Mouse (Mus musculus): Measurements from ENCODE around the gene Vmn2r31. TPM values are rescaled to one million over a fixed set of nuclear protein-coding genes. Genes with fewer than 3 reads are reported as not detected.
"Not testable (repeated sequence)": the region's sequence is repeated elsewhere in the genome, so short reads cannot be mapped to it uniquely, and the experiment has no call there.

Gene Vmn2r31
- not detected in 2 replicates for polyA plus RNA-seq (2012; ENCODE audit: insufficient read depth, insufficient read length, missing spikeins)

- not testable (repeated sequence) for H3K27ac ChIP-seq (replicated peaks; ENCODE audit: low read depth, low read length); H3K4me1 ChIP-seq (ENCODE audit: control insufficient read depth, insufficient read depth, insufficient read length, low read length); H3K4me3 ChIP-seq (ENCODE audit: insufficient read depth, low read depth, low read length)
Measured at GRCm38 (mm10) chr7:7399603-7400002, at the start of gene Vmn2r31. TSS of gene Vmn2r31 (minus strand) at chr7:7399703.

DNA sequence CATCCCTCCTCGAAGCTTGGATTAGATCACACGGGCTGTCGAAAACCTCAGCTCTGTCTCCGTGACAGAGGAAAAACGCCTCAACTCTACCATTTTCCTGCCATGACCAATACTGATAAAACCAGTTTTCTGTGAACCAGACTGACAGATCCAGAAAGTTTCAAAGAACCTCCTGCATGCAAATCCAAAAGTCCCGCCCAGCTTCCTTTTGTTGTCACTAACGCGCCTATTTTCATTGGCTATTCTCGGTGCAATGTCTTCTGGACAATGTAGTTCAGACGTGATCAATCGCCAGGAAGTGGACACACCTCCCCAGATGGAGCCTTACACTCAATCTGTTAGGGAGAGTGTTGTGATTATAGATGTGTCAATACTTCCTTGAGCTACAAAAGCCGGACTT, 25.1 kb downstream of the Vmn2r31 start, which contains the start of gene Gm45783:
Gene Gm45783 (minus strand): TSS at position 143 of the 400 bp plus-strand sequence.
- not testable (repeated sequence) for H3K4me3 ChIP-seq (ENCODE audit: insufficient read depth, low read depth, low read length); H3K27ac ChIP-seq (replicated peaks; ENCODE audit: low read depth, low read length); H3K4me1 ChIP-seq (ENCODE audit: control insufficient read depth, insufficient read depth, insufficient read length, low read length)

- H3K27ac ChIP-seq (replicated peaks; ENCODE audit: low read depth, low read length); H3K4me3 ChIP-seq (ENCODE audit: insufficient read depth, low read depth, low read length); H3K4me1 ChIP-seq (ENCODE audit: control insufficient read depth, insufficient read depth, insufficient read length, low read length): not testable (repeated sequence)
Measured at GRCm38 (mm10) chr7:7337509-7337908, 62.0 kb downstream of the Vmn2r31 start, which contains the start of gene Vmn2r30. TSS of gene Vmn2r30 (minus strand) at chr7:7337609.

Other genes with a start within 250 kb of the Vmn2r31 start
- gene Zfp418, start 228.4 kb downstream of the Vmn2r31 start, polyA plus RNA-seq (2012; ENCODE audit: insufficient read depth, insufficient read length, missing spikeins), result 1.4 and 1.5 TPM in 2 replicates
- 1.9 and 3.6 TPM in 2 replicates for gene Zfp772, start 189.7 kb downstream of the Vmn2r31 start, polyA plus RNA-seq (2012; ENCODE audit: insufficient read depth, insufficient read length, missing spikeins)
- not detected in 2 replicates for gene Vmn2r29, start 152.4 kb downstream of the Vmn2r31 start, polyA plus RNA-seq (2012; ENCODE audit: insufficient read depth, insufficient read length, missing spikeins)
- gene Gm45844, start 121.4 kb downstream of the Vmn2r31 start, polyA plus RNA-seq (2012; ENCODE audit: insufficient read depth, insufficient read length, missing spikeins), result 3.1 and 8.5 TPM in 2 replicates
- gene Clcn4, start 98.9 kb downstream of the Vmn2r31 start, polyA plus RNA-seq (2012; ENCODE audit: insufficient read depth, insufficient read length, missing spikeins), result 21.9 and 27.7 TPM in 2 replicates
- not detected in 2 replicates for gene Vmn2r30, start 62.1 kb downstream of the Vmn2r31 start, polyA plus RNA-seq (2012; ENCODE audit: insufficient read depth, insufficient read length, missing spikeins)
- not detected in 2 replicates for gene Gm45783, start 25.1 kb downstream of the Vmn2r31 start, polyA plus RNA-seq (2012; ENCODE audit: insufficient read depth, insufficient read length, missing spikeins)
- gene Vmn2r32, start 80.3 kb upstream of the Vmn2r31 start, polyA plus RNA-seq (2012; ENCODE audit: insufficient read depth, insufficient read length, missing spikeins), result not detected in 2 replicates
- gene Vmn2r33, start 167.1 kb upstream of the Vmn2r31 start, polyA plus RNA-seq (2012; ENCODE audit: insufficient read depth, insufficient read length, missing spikeins), result not detected in 2 replicates